Mouse (Mus musculus): ENCODE results near the gene Olfr316. TPM values are rescaled to one million over a fixed set of nuclear protein-coding genes. Genes with fewer than 3 reads are reported as not detected.

Olfr316 gene
- total RNA-seq, 2 experiments from 2014 or later: 0.44 to 1.1 TPM

- peak; percentile 19 for DNase-seq (ENCODE audit: low spot score in 2 of 2)
- intact Hi-C loops (cut with DNase I): no loop called here
Observed at GRCm38 (mm10) chr11:58801558-58802228, 49.2 kb downstream of the Olfr316 start, which contains the start of gene Fam183b. Gene Fam183b, minus strand, starts transcription at chr11:58801960.

GRCm38 (mm10) chr11:58803871-58804270 lies 51.3 kb downstream of the Olfr316 start:
- intact Hi-C loops (cut with DNase I): no loop called here

GRCm38 (mm10) chr11:58804393-58804792 lies 51.9 kb downstream of the Olfr316 start:
- intact Hi-C loops (cut with DNase I): no loop called here
- DNase-seq (ENCODE audit: low spot score in 2 of 2): no peak

More at GRCm38 (mm10) chr11:58803871-58804270, 51.3 kb downstream of the Olfr316 start:
- DNase-seq (ENCODE audit: low spot score in 2 of 2): no peak

Other genes starting within 250 kb of the Olfr316 start
- gene Olfr330, start 217.9 kb upstream of the Olfr316 start, total RNA-seq (2021): not detected
- gene Olfr329-ps, start 206.3 kb upstream of the Olfr316 start, total RNA-seq (2021): not detected
- under 1 TPM; 0.21 TPM for gene Olfr328, start 197.1 kb upstream of the Olfr316 start, total RNA-seq (2021)
- gene Olfr224, start 182.2 kb upstream of the Olfr316 start, total RNA-seq (2021): not detected
- gene Olfr325, start 175.0 kb upstream of the Olfr316 start, total RNA-seq (2021): not detected
- gene Olfr324, start 157.6 kb upstream of the Olfr316 start, total RNA-seq (2021): not detected
- not detected for gene 2210407C18Rik, start 136.7 kb upstream of the Olfr316 start, total RNA-seq (2021)
- not detected for gene Olfr323, start 122.2 kb upstream of the Olfr316 start, total RNA-seq (2021)
- not detected for gene Trim58, start 112.3 kb upstream of the Olfr316 start, total RNA-seq (2021)
- not detected for gene Olfr322, start 94.0 kb upstream of the Olfr316 start, total RNA-seq (2021)
- gene Olfr320, start 71.6 kb upstream of the Olfr316 start, total RNA-seq (2021): not detected
- gene Olfr319, start 53.6 kb upstream of the Olfr316 start, total RNA-seq (2021): not detected
- not detected for gene Olfr318, start 28.7 kb upstream of the Olfr316 start, total RNA-seq (2021)
- not detected for gene Olfr317, start 13.5 kb upstream of the Olfr316 start, total RNA-seq (2021)
- gene Olfr315, start 20.5 kb downstream of the Olfr316 start, total RNA-seq (2021): not detected
- not detected for gene Olfr314, start 30.2 kb downstream of the Olfr316 start, total RNA-seq (2021)
- 1 to 10 TPM; 1.2 to 3.0 TPM for gene Fam183b, start 49.2 kb downstream of the Olfr316 start, total RNA-seq (2021)
- not detected for gene Olfr313, start 62.3 kb downstream of the Olfr316 start, total RNA-seq (2021)
- not detected for gene Olfr312, start 76.5 kb downstream of the Olfr316 start, total RNA-seq (2021)
- gene Olfr311, start 86.5 kb downstream of the Olfr316 start, total RNA-seq (2021): under 1 TPM in 1 of 2 experiments, not detected in 1; 0.21 TPM
- gene Gm12258, start 94.4 kb downstream of the Olfr316 start, total RNA-seq (2021): 10 to 100 TPM; 18.4 to 21.5 TPM
- 10 to 100 TPM in 1 of 2 experiments, 1 to 10 TPM in 1; 9.3 to 10.2 TPM for gene 2810021J22Rik, start 114.5 kb downstream of the Olfr316 start, total RNA-seq (2021)
- 1 to 10 TPM; 8.2 to 9.4 TPM for gene Zfp39, start 151.5 kb downstream of the Olfr316 start, total RNA-seq (2021)
- gene Btnl10, start 165.2 kb downstream of the Olfr316 start, total RNA-seq (2021): not detected
- 100 to 1,000 TPM; 480 to 498 TPM for gene Rnf187, start 186.2 kb downstream of the Olfr316 start, total RNA-seq (2021)
- gene Hist3h2ba, start 196.2 kb downstream of the Olfr316 start, total RNA-seq (2021): 100 to 1,000 TPM in 1 of 2 experiments, 10 to 100 TPM in 1; 90.4 to 111 TPM
- 10 to 100 TPM; 62.2 to 64.8 TPM for gene Hist3h2a, start 202.0 kb downstream of the Olfr316 start, total RNA-seq (2021)
- gene Trim17, start 202.0 kb downstream of the Olfr316 start, total RNA-seq (2021): 1 to 10 TPM; 5.4 TPM
- gene Trim11, start 225.4 kb downstream of the Olfr316 start, total RNA-seq (2021): 10 to 100 TPM; 21.5 to 23.7 TPM

All from left cerebral cortex, postnatal 25 days (tissue).